In genomic region chr1:64191242-64192220, GRCm38 (mm10) we compare ENCODE assay signal across 9 mouse cellular contexts.
DNase-seq lines count a peak whose midpoint lies in the region; ATAC-seq and TF ChIP-seq lines count a peak whose summit lies in the region.
"Had no signal": no experiment of that assay in that cellular context is flagged by ENCODE, and none has a peak within 500 bp of the region (broad histone marks: within the 10 kb centered on the region; RNA-seq: fewer than 3 reads in every experiment).

No protein-coding gene starts in this region.

- ATAC-seq in forebrain, embryonic 13.5 days = peak; percentile 36; the same call in 1 of the 2 replicates
- ATAC-seq in liver, postnatal 0 days = no peak

- no peak overlapping the region for H3K4me2 ChIP-seq in forebrain, embryonic 13.5 days
- H3K4me2 ChIP-seq in liver, postnatal 0 days (ENCODE audit: low read depth, low read length) = no peak overlapping the region

- TF ChIP-seq CTCF in liver, postnatal 0 days (IDR thresholded peaks at IDR 0.05; ENCODE audit: low read depth) = no peak

- H3K79me2 ChIP-seq in macrophage (ENCODE audit: inconsistent target) = no peaks in the 10 kb centered on the region

- peak; percentile 46 for DNase-seq in left cerebral cortex, postnatal 4 days
- no peak for DNase-seq in left cerebral cortex, postnatal 25 days (ENCODE audit: low spot score in 2 of 2)
- DNase-seq in retina, embryonic 14.5 days (ENCODE audit: low spot score) = peak; percentile 71
- DNase-seq in layer of hippocampus, postnatal 36 days = no peak
- no peak for DNase-seq in right cerebral cortex, postnatal 14 days
- DNase-seq in liver, postnatal 0 days = no peak
- DNase-seq: lung, adult 18-20 months had no signal

- H3K27me3 ChIP-seq in forebrain, embryonic 13.5 days = no peaks in the 10 kb centered on the region
- H3K27me3 ChIP-seq in liver, postnatal 0 days (ENCODE audit: insufficient read depth, low read length) = no peaks in the 10 kb centered on the region

- intact Hi-C loops in left cerebral cortex, postnatal 4 days (cut with DNase I) = loop anchor here (10.0 kb wide), 1 partner anchor 67 kb away; the partner anchor contains the start of gene Klf7
- intact Hi-C loops in left cerebral cortex, postnatal 25 days (cut with DNase I) = loop anchor here (10.0 kb wide), 1 partner anchor 427 kb away; the partner anchor contains the start of gene 4933402D24Rik

- no peak for TF ChIP-seq EP300 in liver, postnatal 0 days (IDR thresholded peaks at IDR 0.05; ENCODE audit: low read depth)

- H3K4me1 ChIP-seq in forebrain, embryonic 13.5 days = peaks cover 67% of the 10 kb centered on the region
- H3K4me1 ChIP-seq in liver, postnatal 0 days (ENCODE audit: insufficient read depth) = peaks cover 8% of the 10 kb centered on the region

- H3K36me3 ChIP-seq in forebrain, embryonic 13.5 days (ENCODE audit: poor library complexity, severe bottlenecking) = no peaks in the 10 kb centered on the region
- H3K36me3 ChIP-seq in macrophage (ENCODE audit: inconsistent target) = no peaks in the 10 kb centered on the region
- H3K36me3 ChIP-seq in liver, postnatal 0 days (replicated peaks; ENCODE audit: insufficient read depth, low read length) = no peaks in the 10 kb centered on the region

- WGBS in forebrain, embryonic 13.5 days = 49% methylated on average over 11 of the region's 11 CpGs
- WGBS in macrophage (ENCODE audit: missing documents) = 75% methylated on average over 10 of the region's 11 CpGs
- 72% methylated on average over 11 of the region's 11 CpGs for WGBS in liver, postnatal 0 days (ENCODE audit: insufficient replicate concordance)

- no peaks in the 10 kb centered on the region for H3K9me3 ChIP-seq in forebrain, embryonic 13.5 days (replicated peaks)
- H3K9me3 ChIP-seq in liver, postnatal 0 days (ENCODE audit: low read length) = no peaks in the 10 kb centered on the region

- peak overlapping the region; percentile 31; the same call in 1 of the 2 replicates for H3K27ac ChIP-seq in forebrain, embryonic 13.5 days
- H3K27ac ChIP-seq in macrophage = peak overlapping the region; percentile 93
- H3K27ac ChIP-seq in liver, postnatal 0 days (ENCODE audit: low read depth) = no peak overlapping the region

- no peak overlapping the region for H3K9ac ChIP-seq in forebrain, embryonic 13.5 days
- H3K9ac ChIP-seq in liver, postnatal 0 days (replicated peaks) = no peak overlapping the region

- H3K4me3 ChIP-seq in forebrain, embryonic 13.5 days = no peak overlapping the region
- no peak overlapping the region for H3K4me3 ChIP-seq in macrophage (ENCODE audit: inconsistent target)
- no peak overlapping the region for H3K4me3 ChIP-seq in liver, postnatal 0 days (ENCODE audit: low read depth, low read length)

Comparison
In these comparisons a context has a peak if more than half of its experiments do, and no peak if none do; other contexts are left out.
1. DNase-seq: peak in left cerebral cortex, postnatal 4 days (single experiment) and retina, embryonic 14.5 days (single experiment); none in left cerebral cortex, postnatal 25 days (0 of 2), layer of hippocampus, postnatal 36 days (0 of 2), right cerebral cortex, postnatal 14 days (single experiment) and liver, postnatal 0 days (single experiment).